Mouse (Mus musculus): Measurements from ENCODE around the gene Ppp6r3.
A peak's percentile ranks its signal among the peaks of the same experiment; 100 is the strongest.
"Not testable (repeated sequence)": the region's sequence is repeated elsewhere in the genome, so short reads cannot be mapped to it uniquely, and the experiment has no call there.

Gene Ppp6r3

DNA sequence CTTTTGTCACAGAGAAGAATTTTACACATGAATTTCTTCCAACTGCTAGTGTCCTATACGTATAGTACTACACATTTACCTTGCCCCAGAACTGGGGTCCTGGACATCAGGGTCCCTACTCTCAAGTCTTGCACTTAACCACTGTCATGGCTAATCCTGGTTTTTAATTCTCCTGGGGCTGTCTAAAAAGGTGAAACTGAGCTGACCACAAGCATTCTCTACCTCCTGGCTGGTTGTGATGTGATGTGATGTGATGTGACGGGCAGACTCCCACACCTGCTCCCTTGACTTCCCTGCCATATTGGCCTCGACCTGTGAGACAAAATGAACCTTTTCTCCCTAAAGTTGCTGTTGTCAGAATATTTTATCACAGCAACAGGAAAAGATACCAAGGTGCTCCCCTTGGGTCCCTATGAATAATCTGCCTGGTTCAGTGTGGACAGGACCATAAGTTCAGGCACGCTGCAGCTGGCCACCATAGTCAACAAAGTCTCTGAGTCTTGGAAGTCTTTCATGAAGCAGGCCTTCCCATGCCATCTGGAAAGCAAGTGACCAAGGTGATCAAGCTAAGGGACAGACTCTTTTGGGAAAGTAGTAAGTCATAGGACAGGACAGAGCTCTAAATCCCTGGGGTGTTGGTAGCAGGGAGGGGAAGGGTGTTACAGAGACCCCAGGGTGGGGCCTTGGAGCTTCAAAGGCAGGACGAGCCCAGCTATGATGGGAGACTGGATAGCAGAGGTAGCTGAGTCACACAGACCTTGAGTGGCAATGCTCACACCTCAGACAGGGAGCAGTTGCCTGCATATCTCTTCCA is 1.1 kb upstream of the Ppp6r3 start:
- DNase-seq (ENCODE audit: low read depth, low spot score) = no peak

DNA sequence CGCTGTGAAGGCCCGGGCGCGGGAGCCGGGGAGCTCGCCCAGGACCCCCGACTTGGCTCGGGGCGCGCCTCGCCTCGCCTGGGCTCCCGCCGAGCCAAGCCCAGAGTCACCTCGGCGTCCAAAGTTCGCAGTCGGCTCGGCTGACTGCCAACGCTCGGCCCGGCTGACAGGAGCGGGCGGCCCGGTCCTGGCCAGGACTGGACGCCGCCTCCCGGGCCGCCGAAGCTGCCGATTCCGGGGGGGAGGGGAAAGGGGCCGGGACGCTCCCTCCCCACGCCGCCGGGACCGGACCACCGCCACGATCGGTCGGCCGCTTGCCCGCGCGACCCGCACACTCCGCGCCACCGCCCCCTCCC is 295 bp downstream of the Ppp6r3 start:
- DNase-seq (ENCODE audit: low read depth, low spot score) = no peak

DNA sequence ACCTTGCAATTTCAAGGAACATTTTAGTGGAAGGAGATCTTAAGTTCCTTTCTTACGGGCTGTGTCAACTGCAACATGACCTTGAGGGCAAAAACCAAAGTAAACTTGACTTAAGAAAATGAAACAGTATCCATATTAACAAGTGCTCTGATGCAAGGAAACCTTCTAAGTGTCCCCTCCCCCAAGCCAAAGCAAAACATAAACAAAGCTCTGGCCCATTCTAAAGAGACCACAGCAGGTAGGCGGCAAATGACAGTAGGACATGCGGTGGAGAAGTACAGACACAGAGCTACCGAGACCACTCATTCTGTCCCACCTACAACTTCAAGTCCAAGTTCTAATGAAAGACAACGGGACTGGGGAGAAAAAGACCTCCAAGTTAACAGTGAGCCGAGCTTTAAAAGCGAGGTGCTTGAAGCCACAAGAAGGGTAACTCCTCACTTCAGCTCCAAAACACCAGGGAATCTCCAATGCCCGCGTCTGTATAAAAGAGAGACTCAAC is 905 bp downstream of the Ppp6r3 start:
- DNase-seq (ENCODE audit: low read depth, low spot score) = peak; percentile 42

DNA sequence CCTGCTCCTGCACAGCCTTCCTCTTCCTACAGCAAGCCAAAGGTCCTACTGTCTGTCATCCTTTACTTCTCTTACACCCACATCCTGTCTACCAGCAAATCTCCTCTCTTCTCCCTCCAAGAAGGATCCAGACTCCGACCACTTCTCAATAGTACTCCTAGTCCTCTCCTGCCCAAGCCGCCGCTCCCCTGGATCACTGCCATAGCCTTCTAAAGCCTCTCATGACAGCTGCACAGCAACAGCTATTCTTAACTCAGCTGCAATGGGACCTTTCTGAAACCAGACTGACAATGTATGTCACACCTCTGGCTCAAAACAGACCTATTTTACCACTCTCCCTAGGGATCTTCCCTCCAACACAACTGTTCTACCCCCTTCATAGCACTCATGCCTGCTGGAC is 11.2 kb downstream of the Ppp6r3 start:
- no peak for DNase-seq (ENCODE audit: low read depth, low spot score)

DNA sequence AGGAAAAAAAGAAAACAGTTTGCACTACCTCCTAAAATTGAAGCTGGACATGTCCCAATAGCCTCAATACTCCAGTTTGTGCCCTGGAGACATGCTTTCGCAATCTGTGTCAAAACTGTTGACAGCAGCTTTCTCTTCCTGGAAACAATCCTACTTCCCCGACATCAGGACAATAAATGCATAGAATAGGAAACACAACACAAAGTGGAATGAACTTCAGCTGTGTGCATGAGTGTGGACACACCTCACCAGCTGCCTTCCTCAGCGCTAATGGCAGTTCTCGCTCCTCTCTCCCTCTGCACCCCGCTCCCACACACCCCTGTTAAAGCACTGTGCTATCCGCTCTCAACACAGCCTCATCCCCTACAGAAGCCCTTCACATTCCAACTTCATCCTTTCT is 12.8 kb downstream of the Ppp6r3 start:
- DNase-seq (ENCODE audit: low read depth, low spot score) = no peak

DNA sequence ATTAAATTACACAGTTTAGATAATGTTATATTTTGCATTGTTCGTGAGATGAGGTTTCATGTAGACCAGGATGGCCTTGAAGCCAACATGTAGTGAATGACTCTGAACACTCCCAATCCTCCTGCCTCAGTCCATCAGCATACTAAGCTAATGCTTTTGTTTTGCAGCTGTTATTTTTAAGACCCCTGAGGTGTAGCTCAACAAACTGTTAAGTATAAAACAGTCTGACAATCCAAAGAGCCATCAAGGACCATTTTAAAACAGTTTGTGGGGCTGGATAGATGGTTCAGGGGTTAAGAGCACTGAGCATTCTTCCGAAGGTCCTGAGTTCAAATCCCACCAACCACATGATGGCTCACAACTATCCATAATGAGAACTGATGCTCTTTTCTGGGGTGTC is 13.3 kb downstream of the Ppp6r3 start:
- DNase-seq (ENCODE audit: low read depth, low spot score) = no peak

DNA sequence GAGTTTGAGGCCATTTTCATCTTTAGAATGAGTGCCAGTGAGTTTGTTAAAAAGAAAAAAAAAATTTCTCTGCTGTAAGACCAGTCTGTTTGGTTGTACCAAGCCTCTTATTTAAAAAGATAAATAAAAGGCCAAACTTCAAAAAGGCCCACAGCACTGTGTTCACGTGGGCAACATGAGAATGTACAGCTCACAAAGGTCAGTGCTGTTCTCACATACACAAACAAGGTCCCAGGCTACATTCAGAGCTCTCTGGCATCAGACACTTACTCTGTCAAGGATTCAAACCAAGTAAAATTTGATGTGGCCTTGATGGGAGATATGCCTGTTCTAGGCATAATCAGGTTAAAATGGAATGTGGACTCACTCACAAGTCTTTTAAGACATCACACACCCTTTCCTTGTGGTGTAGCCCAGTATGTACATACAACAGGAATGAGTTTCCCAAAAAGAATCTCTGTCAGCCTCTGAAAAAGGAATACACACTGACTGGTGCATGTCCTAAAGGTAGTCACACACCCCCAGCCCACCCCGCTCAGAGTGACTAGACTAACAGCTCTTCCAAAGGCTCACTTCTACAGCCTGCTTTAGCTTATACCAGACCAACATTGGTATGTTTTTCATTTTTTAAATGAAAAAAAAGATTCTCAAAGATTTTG is 19.3 kb downstream of the Ppp6r3 start:
- no peak for DNase-seq (ENCODE audit: low read depth, low spot score)

DNA sequence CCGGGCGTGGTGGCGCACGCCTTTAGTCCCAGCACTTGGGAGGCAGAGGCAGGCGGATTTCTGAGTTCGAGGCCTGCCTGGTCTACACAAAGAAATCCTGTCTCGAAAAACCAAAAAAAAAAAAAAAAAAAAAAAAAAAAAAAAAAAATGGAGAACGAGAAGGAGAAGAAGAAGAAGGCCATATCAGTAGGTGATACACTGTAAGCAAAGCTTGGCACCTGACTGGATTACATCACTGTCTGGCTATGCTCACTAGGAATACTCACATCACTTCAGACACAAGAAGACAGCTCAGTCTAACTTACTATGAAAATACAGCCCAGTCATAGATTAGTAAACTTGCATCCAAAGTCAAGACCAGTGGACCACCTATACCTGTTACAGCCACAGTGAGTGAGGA is 20.8 kb downstream of the Ppp6r3 start:
- no peak for DNase-seq (ENCODE audit: low read depth, low spot score)

DNA sequence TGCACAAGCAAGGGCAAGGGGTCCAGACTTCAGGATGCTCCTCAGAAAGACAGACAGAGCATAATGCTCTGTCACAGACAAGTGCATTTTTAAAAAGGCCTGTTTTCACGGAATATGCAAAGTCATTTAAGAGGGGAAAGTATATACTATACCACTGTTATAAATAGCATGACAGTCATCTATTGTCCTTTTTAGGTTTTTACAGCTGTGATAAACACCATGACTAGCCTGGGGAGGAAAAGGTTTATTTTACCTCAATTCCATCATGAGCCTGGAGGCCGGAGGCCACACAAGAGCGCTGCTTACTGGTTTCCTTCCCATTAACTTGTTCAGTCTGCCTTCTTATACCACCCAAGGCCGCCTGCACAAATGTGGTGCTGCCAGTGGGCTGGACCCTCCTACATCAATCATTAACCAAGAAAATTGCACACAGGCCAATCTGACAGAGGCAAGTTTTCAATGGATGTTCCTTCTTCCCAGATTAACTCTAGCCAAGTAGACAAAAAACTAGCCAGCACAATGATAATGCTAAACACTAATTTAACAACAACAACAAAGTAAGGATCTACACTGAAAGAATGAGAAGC is 23.9 kb downstream of the Ppp6r3 start:
- DNase-seq (ENCODE audit: low read depth, low spot score) = no peak

DNA sequence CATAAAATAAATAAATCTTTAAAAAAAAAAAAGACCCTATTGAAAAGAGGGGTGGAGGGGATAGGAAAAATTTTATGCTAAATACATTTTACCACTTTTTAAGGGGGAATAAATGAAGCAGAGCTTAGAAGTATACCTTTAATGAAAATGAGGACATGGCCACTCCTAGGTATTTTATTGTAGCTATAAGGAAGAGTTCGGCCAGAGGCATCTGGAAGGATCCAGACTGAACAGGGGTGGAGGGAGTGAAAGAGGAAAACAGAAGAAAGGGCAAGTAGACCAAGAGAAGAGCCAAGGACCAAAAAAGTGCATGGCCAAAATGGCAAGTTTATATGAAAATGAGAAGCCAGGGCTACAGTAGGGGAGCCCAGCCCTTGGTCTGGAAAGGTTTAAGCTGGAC is 25.4 kb downstream of the Ppp6r3 start:
- no peak for DNase-seq (ENCODE audit: low read depth, low spot score)

DNA sequence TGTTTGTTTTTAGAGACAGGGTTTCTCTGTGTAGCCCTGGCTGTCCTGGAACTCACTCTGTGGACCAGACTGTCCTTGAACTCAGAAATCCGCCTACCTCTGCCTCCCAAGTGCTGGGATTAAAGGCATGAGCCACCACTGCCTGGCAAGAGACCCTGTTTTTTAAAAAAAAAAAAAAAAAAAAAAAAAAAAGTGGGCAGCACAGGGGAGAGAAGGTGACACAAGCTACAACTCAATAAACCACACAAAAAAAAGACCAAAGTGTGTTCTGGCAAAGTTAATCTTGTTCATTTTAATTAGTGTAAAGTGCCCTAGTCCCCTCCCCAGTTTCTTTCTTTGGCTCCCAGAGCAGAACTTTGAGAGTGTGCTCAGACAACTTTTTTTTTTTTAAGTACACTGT is 26.3 kb downstream of the Ppp6r3 start:
- DNase-seq (ENCODE audit: low read depth, low spot score) = no peak

DNA sequence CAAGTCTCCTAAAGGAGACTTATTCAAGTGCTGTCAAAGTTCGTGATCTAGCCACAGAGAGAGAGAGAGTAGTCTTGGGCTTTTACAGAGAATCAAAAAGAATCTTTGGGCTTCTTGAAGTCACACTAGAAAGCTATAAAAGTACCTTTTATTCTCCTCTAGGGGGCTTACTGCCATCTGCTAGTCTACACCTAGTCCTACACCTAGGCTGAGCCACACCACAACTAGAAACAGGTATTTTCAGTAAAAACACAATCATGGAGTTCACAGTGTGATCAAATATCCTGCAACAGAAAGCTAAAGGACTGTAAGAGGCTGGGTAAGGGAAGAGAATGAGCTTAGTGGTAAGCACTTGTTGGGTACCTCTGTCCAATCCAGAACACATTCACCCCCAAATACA is 27.2 kb downstream of the Ppp6r3 start:
- DNase-seq (ENCODE audit: low read depth, low spot score) = no peak

DNA sequence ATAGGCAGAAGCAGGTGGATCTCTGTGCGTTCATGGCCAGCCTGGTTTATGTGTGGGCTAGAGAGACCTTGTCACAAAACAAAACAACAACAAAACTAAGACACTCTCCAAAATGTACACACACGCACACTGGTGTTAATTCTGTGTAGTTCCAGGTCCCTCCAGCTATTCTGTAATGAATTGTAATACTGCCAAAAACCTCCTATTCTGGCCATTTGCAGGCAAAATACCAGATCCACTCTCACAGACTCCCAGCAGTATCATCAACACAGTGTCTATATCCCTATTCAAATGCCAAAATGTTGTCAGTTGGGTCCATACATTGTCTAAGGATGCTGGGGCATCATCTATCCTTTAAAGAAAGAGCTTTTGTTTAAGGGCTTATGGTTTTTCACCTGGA is 30.6 kb downstream of the Ppp6r3 start:
- no peak for DNase-seq (ENCODE audit: low read depth, low spot score)

DNA sequence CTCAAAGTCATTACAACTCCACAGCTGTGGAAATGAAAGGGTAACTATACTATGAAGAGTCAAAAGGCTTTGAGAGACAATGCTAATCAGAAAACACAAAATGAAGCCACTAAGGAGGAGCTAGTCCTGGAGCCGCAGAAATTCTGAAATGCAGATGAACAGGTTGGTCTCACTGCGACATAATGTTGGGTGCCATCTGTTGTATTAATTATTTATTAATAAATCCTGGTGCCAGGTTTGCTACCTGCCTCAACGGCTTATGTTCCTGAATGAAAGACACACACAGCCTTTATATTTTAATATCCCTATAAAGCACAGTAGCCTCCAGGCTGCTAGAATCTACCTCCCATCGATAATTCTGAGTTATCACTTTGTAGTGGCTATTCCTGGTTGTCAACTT is 33.0 kb downstream of the Ppp6r3 start:
- DNase-seq (ENCODE audit: low read depth, low spot score) = no peak

DNA sequence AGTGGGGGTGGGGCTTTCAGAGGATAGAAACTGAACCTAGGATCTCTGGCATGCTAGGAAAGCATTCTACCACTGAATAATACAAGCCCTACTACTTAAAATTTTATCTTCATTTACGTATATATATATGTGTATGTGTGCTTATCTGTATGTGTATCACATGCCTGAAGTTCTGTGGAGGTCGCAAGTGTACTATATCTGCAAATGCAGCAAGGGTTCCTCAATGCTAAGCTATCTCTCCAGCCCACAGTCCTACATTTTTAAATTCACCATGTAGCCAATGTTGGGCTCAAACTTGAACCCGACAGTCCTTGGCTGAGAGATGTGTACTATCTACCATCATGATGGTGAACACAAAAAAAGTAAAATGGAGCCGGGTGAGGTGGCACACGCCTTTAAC is 34.6 kb downstream of the Ppp6r3 start:
- DNase-seq (ENCODE audit: low read depth, low spot score) = no peak

DNA sequence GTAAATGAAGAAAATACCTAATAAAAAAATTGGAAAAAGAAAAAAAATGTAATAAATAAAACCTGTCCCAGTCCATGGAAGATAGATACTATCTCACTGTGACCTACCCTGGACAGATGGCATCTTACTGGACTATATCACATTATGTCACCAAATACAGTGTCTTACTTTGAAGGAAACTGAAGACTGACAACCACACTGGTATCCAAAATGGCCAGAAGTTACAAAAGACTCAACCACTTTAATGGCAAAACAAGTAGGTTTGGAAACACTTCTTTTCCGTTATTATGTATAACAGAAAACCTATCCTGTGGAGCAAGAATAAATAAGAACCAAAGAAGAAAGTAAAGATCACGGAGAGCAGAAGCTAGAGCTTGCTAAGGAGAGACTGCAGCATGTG is 35.3 kb downstream of the Ppp6r3 start:
- DNase-seq (ENCODE audit: low read depth, low spot score) = no peak

DNA sequence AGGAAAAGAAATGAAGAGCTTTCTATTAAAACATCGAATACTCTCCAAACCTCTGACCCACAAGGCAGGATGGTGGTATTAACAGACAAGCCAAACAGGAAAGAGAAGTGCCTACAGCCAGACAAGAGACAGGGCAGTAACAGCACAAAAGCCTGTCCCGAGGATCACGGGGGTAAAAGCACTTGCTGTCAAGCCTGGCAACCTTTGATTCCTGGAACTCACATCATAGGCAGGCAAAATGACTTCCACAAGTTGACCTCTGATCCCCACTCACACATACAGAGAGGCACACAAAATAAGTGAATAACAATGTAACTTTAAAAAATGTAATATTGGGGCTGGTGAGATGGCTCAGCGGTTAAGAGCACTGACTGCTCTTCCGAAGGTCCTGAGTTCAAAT is 36.1 kb downstream of the Ppp6r3 start:
- no peak for DNase-seq (ENCODE audit: low read depth, low spot score)

DNA sequence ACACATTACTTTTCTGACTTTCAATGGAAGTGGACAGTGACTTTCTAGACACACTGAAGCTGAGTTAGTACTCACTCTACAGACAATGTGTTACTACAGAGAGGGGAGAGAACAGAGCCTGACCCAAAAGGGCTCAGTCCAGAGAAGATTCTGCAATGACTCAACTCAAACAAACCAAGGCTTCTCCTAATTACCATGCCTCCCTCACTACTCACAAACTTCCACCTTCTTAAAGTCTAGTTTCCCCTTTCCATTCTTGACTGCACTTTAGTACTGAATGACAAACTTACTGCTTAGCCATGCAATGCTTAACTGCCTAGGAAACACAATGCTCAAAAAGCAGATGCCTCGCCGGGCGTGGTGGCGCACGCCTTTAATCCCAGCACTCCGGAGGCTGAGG is 37.9 kb downstream of the Ppp6r3 start:
- no peak for DNase-seq (ENCODE audit: low read depth, low spot score)

DNA sequence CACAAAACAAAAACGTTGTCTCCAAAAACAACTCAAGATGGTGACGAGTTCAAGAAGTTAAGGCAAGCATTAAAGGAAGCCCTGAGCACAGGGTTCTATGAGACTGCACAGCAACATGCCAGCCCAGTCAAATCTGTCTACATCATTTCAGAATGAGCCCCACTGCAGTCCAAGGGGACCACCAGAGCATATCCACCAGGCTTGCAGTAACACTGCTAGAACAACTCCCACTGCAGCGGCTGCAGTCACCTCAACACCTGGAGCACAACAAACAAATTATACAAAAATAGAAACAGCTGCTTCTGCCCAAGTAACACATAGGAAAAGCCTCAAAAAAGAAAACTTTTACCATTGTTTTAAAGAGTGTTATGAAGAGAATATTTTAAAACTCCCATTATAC is 40.6 kb downstream of the Ppp6r3 start:
- no peak for DNase-seq (ENCODE audit: low read depth, low spot score)

DNA sequence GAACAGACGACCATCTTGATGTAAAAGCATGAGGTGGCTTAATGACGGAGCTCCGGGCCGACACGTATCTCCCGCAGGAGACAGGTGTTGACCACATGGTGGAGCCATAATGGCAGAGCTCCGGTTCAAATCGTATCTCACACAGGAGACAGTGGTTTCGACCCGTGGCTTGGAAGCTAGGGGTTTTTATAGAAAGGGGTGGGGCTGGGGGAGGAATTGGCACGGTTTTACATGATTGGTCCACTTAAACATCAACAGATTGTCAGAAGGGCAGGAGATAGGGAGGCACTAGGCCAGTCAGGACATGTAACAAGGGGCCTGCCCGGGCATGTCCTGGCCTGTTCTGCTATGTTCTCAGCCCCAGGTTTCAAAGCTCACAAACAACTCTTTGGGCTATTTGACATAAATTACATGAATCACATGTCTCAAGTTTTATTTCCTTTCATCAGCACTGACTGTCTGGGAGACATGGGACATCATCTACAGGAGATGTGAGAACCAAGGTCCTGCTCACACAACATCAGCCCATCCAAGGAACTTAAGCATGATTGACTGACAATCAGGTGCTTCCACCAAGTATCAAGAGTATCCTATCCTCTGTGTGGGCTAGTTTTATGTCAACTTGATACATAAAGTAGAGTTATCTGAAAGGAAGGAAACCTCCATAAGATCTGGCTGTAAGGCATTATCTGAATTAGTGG is 42.1 kb downstream of the Ppp6r3 start:
- DNase-seq (ENCODE audit: low read depth, low spot score) = not testable (repeated sequence)

DNA sequence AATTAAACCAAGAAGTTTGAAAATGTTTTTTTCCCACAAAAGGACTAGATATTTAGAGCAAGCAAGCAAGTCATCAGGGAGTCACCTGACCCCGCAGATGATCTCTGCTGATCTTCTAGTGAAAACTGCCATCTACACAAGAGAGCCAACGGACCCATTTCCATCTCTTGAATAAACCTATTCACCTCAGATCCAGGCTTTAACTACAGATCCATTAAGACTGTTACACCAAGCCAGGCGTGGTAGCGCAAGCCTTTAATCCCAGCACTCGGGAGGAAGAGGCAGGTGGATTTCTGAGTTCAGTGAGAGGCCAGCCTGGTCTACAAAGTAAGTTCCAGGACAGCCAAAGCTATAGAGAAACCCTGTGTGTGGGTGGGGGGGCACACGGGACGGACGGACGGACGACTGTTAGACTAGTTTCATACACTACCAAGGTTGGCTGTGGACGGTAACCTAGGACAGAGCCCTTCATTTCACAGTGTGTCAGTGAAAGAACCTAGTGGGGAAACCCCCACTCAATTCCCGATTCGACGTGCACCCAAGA is 42.8 kb downstream of the Ppp6r3 start:
- no peak for DNase-seq (ENCODE audit: low read depth, low spot score)

DNA sequence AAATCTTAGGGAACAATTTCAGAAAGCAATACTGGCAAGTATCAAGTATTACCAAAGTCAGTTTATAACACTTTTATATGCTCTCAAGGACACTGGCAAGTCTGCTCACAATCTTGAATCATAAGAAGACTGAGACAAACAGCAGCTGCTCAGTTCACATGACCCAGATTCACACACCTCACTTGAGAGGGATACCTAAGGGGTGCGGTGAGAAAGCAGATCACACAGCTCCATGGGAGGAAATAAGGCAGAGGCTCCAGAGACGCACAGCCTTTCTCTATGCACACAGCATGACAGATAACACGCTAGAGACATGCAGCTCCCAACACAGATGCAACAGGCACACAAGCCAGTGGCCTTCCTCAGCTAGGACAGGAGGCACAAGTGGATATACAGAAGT is 45.8 kb downstream of the Ppp6r3 start:
- DNase-seq (ENCODE audit: low read depth, low spot score) = no peak

All from CD4-positive helper T cell, adult 2 months (primary cell).